Mouse (Mus musculus) megakaryocyte-erythroid progenitor cell, adult 5 weeks (primary cell): ENCODE data around the gene Vmn2r19. TPM values are rescaled to one million over a fixed set of nuclear protein-coding genes. Genes with fewer than 3 reads are reported as not detected.

ENCODE experiments used
- polyA plus RNA-seq: library from polyadenylated mRNA; stranded (reverse); fragments of >175 nt; gene quantifications from 2 replicates; pipeline ENCODE4 v1.2.3, GENCODE M21; 2012

Gene Vmn2r19
- polyA plus RNA-seq: not detected in 2 replicates

GRCm38 (mm10) chr6:123308033-123308432, at the start of gene Vmn2r19:
Gene Vmn2r19, plus strand, starts transcription at chr6:123308333.

DNA sequence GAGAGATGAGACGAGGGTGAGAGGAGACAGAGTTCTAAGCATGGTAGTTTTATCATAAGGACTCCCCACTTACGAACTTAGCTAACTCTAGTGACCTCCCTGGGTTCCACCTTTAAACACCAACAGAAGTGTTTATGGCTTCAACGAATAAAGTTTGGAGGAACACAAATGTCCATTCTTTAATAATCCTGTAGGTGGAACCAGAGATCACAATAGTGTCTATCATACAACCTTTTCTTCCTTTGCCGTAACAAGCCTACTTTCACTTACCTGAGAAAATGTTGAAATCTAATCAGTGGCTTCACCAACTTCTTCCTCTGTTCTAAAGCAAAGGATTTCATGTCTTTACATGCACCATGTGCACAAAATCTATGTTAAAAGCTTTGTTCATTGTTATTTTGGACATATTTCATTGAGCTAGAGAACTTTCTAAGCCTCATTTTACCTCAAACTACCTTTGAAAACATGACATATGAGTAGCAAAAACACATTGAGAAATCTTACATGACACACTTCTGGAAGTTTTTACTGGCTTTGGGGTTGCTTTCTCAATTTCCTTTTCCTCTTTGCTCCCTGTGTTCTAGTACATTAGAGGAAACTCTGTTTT, 46.5 kb upstream of the Vmn2r19 start, which contains the start of gene Clec4d:
TSS of gene Clec4d (plus strand) at position 557 of the 607 bp plus-strand sequence.

DNA sequence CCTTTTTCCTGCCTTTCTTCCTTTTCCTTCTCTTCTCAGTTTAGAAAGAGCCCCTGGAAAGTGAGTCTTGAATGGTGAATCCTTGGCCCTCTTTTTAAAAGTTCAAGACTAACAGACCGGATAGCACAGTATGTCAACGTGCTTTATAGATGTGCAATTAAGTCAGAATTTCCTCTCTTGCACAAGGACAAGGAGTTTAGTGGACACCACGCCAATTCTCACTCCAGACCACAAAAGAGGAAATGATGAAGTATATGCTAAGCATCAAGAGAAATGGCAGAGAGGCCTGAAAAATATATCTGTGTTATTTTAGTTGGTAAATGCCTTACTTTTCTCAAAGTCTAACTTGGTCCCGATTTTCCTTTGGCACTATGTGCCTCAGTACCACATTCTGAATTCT, 18.4 kb upstream of the Vmn2r19 start, which contains the start of gene Clec4e:
TSS of gene Clec4e (minus strand) at position 118 of the 400 bp plus-strand sequence.

Other genes with a start within 250 kb of the Vmn2r19 start
- gene Clec4a2, start 201.9 kb upstream of the Vmn2r19 start, polyA plus RNA-seq: 5.6 and 7.1 TPM in 2 replicates
- gene Clec4b2, start 135.4 kb upstream of the Vmn2r19 start, polyA plus RNA-seq: 0.16 and 0.21 TPM in 2 replicates
- 0.09 TPM in 1 of 2 replicates, not detected in the other for gene Clec4n, start 78.5 kb upstream of the Vmn2r19 start, polyA plus RNA-seq
- 0.41 and 0.43 TPM in 2 replicates for gene Clec4d, start 46.2 kb upstream of the Vmn2r19 start, polyA plus RNA-seq
- gene Clec4e, start 18.5 kb upstream of the Vmn2r19 start, polyA plus RNA-seq: 0.65 and 1.3 TPM in 2 replicates
- not detected in 2 replicates for gene Vmn2r20, start 109.8 kb downstream of the Vmn2r19 start, polyA plus RNA-seq
- not detected in 2 replicates for gene Vmn2r21, start 225.1 kb downstream of the Vmn2r19 start, polyA plus RNA-seq